Comparison of ENCODE assay signal across 10 mouse cellular contexts in genomic region chr7:27765176-27765886, GRCm38 (mm10). TPM values are rescaled to one million over a fixed set of nuclear protein-coding genes. Genes with fewer than 3 reads are reported as not detected.
A peak's percentile ranks its signal among the peaks of the same experiment; 100 is the strongest.
DNase-seq lines count a peak whose midpoint lies in the region; ATAC-seq lines count a peak whose summit lies in the region.
"Had no signal": no experiment of that assay in that cellular context is flagged by ENCODE, and none has a peak within 500 bp of the region (broad histone marks: within the 10 kb centered on the region; RNA-seq: fewer than 3 reads in every experiment).

No protein-coding gene starts in this region.

- 12% methylated on average over 17 of the region's 17 CpGs for WGBS in kidney, embryonic 15.5 days
- WGBS in forebrain, embryonic 14.5 days: 19% methylated on average over 16 of the region's 17 CpGs
- WGBS in neural tube, embryonic 14.5 days: 16% methylated on average over 17 of the region's 17 CpGs

- 0 out of 2 replicates have a peak overlapping the region, but pooled peaks have one; percentile 10 for H3K9ac ChIP-seq in kidney, embryonic 15.5 days
- H3K9ac ChIP-seq in forebrain, embryonic 14.5 days (ENCODE audit: low read length): 0 out of 2 replicates have a peak overlapping the region, but pooled peaks have one; percentile 35
- H3K9ac ChIP-seq in neural tube, embryonic 14.5 days (replicated peaks; ENCODE audit: low read depth, low read length): 0 out of 2 replicates have a peak overlapping the region, but pooled peaks have one; percentile 25

- H3K4me3 ChIP-seq in kidney, embryonic 15.5 days (replicated peaks): peak overlapping the region; percentile 34
- H3K4me3 ChIP-seq in forebrain, embryonic 14.5 days (ENCODE audit: low read depth, low read length): peak overlapping the region; percentile 24
- peak overlapping the region; percentile 12; the same call in 1 of the 2 replicates for H3K4me3 ChIP-seq in neural tube, embryonic 14.5 days (ENCODE audit: low read depth, low read length)

- peak overlapping the region; percentile 59 for H3K4me2 ChIP-seq in kidney, embryonic 15.5 days
- peak overlapping the region; percentile 48 for H3K4me2 ChIP-seq in forebrain, embryonic 14.5 days (ENCODE audit: low read length)
- H3K4me2 ChIP-seq in neural tube, embryonic 14.5 days (ENCODE audit: low read depth, low read length): peak overlapping the region; percentile 35; the same call in 1 of the 2 replicates

- H3K4me1 ChIP-seq in kidney, embryonic 15.5 days: 0 out of 2 replicates have a peak, but pooled peaks cover 4% of the 10 kb centered on the region
- H3K4me1 ChIP-seq in forebrain, embryonic 14.5 days (ENCODE audit: control insufficient read depth, insufficient read depth, low read length): no peaks in the 10 kb centered on the region
- H3K4me1 ChIP-seq in neural tube, embryonic 14.5 days (ENCODE audit: control insufficient read depth, insufficient read depth, low read length): no peaks in the 10 kb centered on the region

- H3K27me3 ChIP-seq in kidney, embryonic 15.5 days: no peaks in the 10 kb centered on the region
- no peaks in the 10 kb centered on the region for H3K27me3 ChIP-seq in forebrain, embryonic 14.5 days (replicated peaks; ENCODE audit: control insufficient read depth, insufficient read depth, low read length)
- no peaks in the 10 kb centered on the region for H3K27me3 ChIP-seq in neural tube, embryonic 14.5 days (ENCODE audit: control insufficient read depth, insufficient read depth, low read length)

- no peaks in the 10 kb centered on the region for H3K36me3 ChIP-seq in kidney, embryonic 15.5 days
- no peaks in the 10 kb centered on the region for H3K36me3 ChIP-seq in forebrain, embryonic 14.5 days (ENCODE audit: control insufficient read depth, insufficient read depth, low read length)
- no peaks in the 10 kb centered on the region for H3K36me3 ChIP-seq in neural tube, embryonic 14.5 days (ENCODE audit: control insufficient read depth, insufficient read depth, low read length)
- H3K36me3 ChIP-seq: G1E had no signal

- no peak overlapping the region for H3K27ac ChIP-seq in kidney, embryonic 15.5 days
- H3K27ac ChIP-seq in forebrain, embryonic 14.5 days (ENCODE audit: low read depth, low read length): no peak overlapping the region
- H3K27ac ChIP-seq in neural tube, embryonic 14.5 days (ENCODE audit: low read depth, low read length): no peak overlapping the region

- no peaks in the 10 kb centered on the region for H3K9me3 ChIP-seq in kidney, embryonic 15.5 days (replicated peaks)
- H3K9me3 ChIP-seq in forebrain, embryonic 14.5 days (replicated peaks; ENCODE audit: control insufficient read depth, low read length): no peaks in the 10 kb centered on the region
- H3K9me3 ChIP-seq in neural tube, embryonic 14.5 days (ENCODE audit: control insufficient read depth, low read length): no peaks in the 10 kb centered on the region
- H3K9me3 ChIP-seq: G1E had no signal

- no peak for ATAC-seq in kidney, embryonic 15.5 days (replicated peaks; ENCODE audit: low FRiP score)
- peak; percentile 46; the same call in 1 of the 2 replicates for ATAC-seq in forebrain, embryonic 14.5 days
- no peak for ATAC-seq in neural tube, embryonic 14.5 days (ENCODE audit: low read depth)
- ATAC-seq in activated CD4-positive, CD25-positive, alpha-beta regulatory T cell, adult 4 months: no peak

- DNase-seq in kidney, adult 8-10 months: no peak
- no peak for DNase-seq in forebrain, embryonic 14.5 days (ENCODE audit: low spot score)
- DNase-seq in liver: peak; percentile 18
- DNase-seq in left cerebral cortex, adult 18-20 months (ENCODE audit: low spot score in 2 of 2): no peak
- no peak for DNase-seq in cerebellum, postnatal 4 days (ENCODE audit: low spot score in 2 of 2)
- DNase-seq: layer of hippocampus, postnatal 36 days had no signal

RNA-seq across cellular contexts. Expression of gene Zfp60, which starts 34.1 kb away (rescaled TPM):
- 37.2 and 40.8 TPM in 2 replicates for polyA plus RNA-seq in kidney, embryonic 15.5 days (2015; fragmentation: Nextera tagmentation; extraction: Ambion mirVana)
- polyA plus RNA-seq in forebrain, embryonic 14.5 days (2014; fragmentation: Nextera tagmentation; extraction: Ambion mirVana): 96.6 and 101 TPM in 2 replicates
- 98.5 and 117 TPM in 2 replicates for polyA plus RNA-seq in neural tube, embryonic 14.5 days (2014; fragmentation: Nextera tagmentation; extraction: Ambion mirVana)
- polyA plus RNA-seq in activated CD4-positive, CD25-positive, alpha-beta regulatory T cell, adult 4 months (2017; shearing (Covaris generic)): 1 to 10 TPM; 7.0 to 8.0 TPM
- total RNA-seq in left cerebral cortex, adult 18-20 months (2021): 10 to 100 TPM; 35.7 to 36.0 TPM

RNA-seq across cellular contexts. Expression of gene Zfp626, which starts 41.7 kb away (rescaled TPM):
- 2.4 and 2.5 TPM in 2 replicates for polyA plus RNA-seq in kidney, embryonic 15.5 days (2015; fragmentation: Nextera tagmentation; extraction: Ambion mirVana)
- polyA plus RNA-seq in forebrain, embryonic 14.5 days (2014; fragmentation: Nextera tagmentation; extraction: Ambion mirVana): 2.3 and 2.5 TPM in 2 replicates
- 1.5 and 2.5 TPM in 2 replicates for polyA plus RNA-seq in neural tube, embryonic 14.5 days (2014; fragmentation: Nextera tagmentation; extraction: Ambion mirVana)
- polyA plus RNA-seq in activated CD4-positive, CD25-positive, alpha-beta regulatory T cell, adult 4 months (2017; shearing (Covaris generic)): 1 to 10 TPM; 5.5 to 7.3 TPM
- total RNA-seq in left cerebral cortex, adult 18-20 months (2021): 1 to 10 TPM; 8.0 to 9.8 TPM
